Mouse (Mus musculus) heart, embryonic 13.5 days (tissue): ENCODE results near the gene 2510002D24Rik. TPM values are rescaled to one million over a fixed set of nuclear protein-coding genes. Genes with fewer than 3 reads are reported as not detected.
A peak's percentile ranks its signal among the peaks of the same experiment; 100 is the strongest.
"Not testable (repeated sequence)": the region's sequence is repeated elsewhere in the genome, so short reads cannot be mapped to it uniquely, and the experiment has no call there.

Experiments used
- ATAC-seq: fragments of 200-750 bp; cut with Nextera tagmentation; 2 replicates; pipeline ENCODE4 v1.8.0; 2017; ENCODE audit warnings: moderate TSS enrichment; ENCODE audit not compliant: insufficient number of reproducible peaks, low FRiP score, low TSS enrichment; ENCODE audit errors: extremely low read depth
- H3K27ac ChIP-seq: fragments of 300-500 bp; sonication (generic); replicated peaks from 2 replicates; pipeline ENCODE4 v1.5.1; 2015; ENCODE audit warnings: moderate library complexity, mild to moderate bottlenecking, inconsistent platforms
- H3K27me3 ChIP-seq: fragments of 300-500 bp; sonication (generic); replicated peaks from 2 replicates; pipeline ENCODE4 v1.6.1; 2015; ENCODE audit warnings: mild to moderate bottlenecking, inconsistent platforms
- H3K36me3 ChIP-seq: fragments of 300-500 bp; sonication (generic); 2 replicates; pipeline ENCODE4 v1.6.1; 2015; ENCODE audit warnings: mild to moderate bottlenecking, inconsistent platforms
- H3K4me1 ChIP-seq: fragments of 300-500 bp; sonication (generic); 2 replicates; pipeline ENCODE4 v1.6.1; 2015; ENCODE audit warnings: inconsistent platforms
- H3K4me2 ChIP-seq: fragments of 300-500 bp; sonication (generic); 2 replicates; pipeline ENCODE4 v1.6.1; 2015; ENCODE audit warnings: inconsistent platforms, mild to moderate bottlenecking, moderate library complexity
- H3K4me3 ChIP-seq: fragments of 300-500 bp; sonication (generic); 2 replicates; pipeline ENCODE4 v1.5.1; 2015; ENCODE audit warnings: moderate library complexity, mild to moderate bottlenecking, inconsistent platforms
- H3K9ac ChIP-seq: fragments of 300-500 bp; sonication (generic); 2 replicates; pipeline ENCODE4 v1.6.1; 2015; ENCODE audit warnings: inconsistent platforms, mild to moderate bottlenecking, moderate library complexity
- H3K9me3 ChIP-seq: fragments of 300-500 bp; sonication (generic); 2 replicates; pipeline ENCODE4 v1.6.1; 2016; ENCODE audit warnings: inconsistent platforms
- WGBS: fragments of 180-500 bp; shearing (Covaris S2); methylation state at CpG from one replicate; pipeline ENCODE4 v1.1.7; 2015; ENCODE audit warnings: mixed read lengths; 5-methylcytosine and 5-hydroxymethylcytosine counted together
- polyA plus RNA-seq: library from polyadenylated mRNA; unstranded; fragments of >200 nt; fragmentation: Nextera tagmentation; extraction: Ambion mirVana; gene quantifications from 2 replicates; pipeline ENCODE4 v1.2.1, GENCODE M21; 2015

Gene 2510002D24Rik
- polyA plus RNA-seq, 1 experiment from 2014 or later = 33.3 TPM

- Histone ChIP-seq H3K4me1 (peaks cover 27% of the 10 kb centered on the region), H3K4me3 (peak within 1 kb of the TSS; percentile 91), H3K9me3 (no peaks in the 10 kb centered on the region), H3K36me3 (peaks cover 56% of the 10 kb centered on the region), H3K9ac (peak within 1 kb of the TSS; percentile 92), H3K27ac (peak within 1 kb of the TSS; percentile 76), H3K4me2 (peak within 1 kb of the TSS; percentile 95), H3K27me3 (no peaks in the 10 kb centered on the region)
- under 1% methylated on average over 42 of the region's 42 CpGs for WGBS
- peak; percentile 88 for ATAC-seq
Observed at GRCm38 (mm10) chr16:18811468-18812384, 24.7 kb upstream of the 2510002D24Rik start, which contains the start of the genes Ufd1 and Cdc45. Ufd1 (plus strand) TSS chr16:18811779. Cdc45 (minus strand) TSS chr16:18811987.

- Histone ChIP-seq H3K9ac (peak overlapping the region; percentile 92), H3K36me3 (peaks cover 56% of the 10 kb centered on the region), H3K27ac (peak overlapping the region; percentile 76), H3K4me2 (peak overlapping the region; percentile 95), H3K9me3 (no peaks in the 10 kb centered on the region), H3K4me1 (peaks cover 27% of the 10 kb centered on the region), H3K27me3 (no peaks in the 10 kb centered on the region), H3K4me3 (peak overlapping the region; percentile 91)
- WGBS = 1% methylated on average over 31 of the region's 31 CpGs
- peak; percentile 29 for ATAC-seq
Observed at GRCm38 (mm10) chr16:18812385-18812910, 23.9 kb upstream of the 2510002D24Rik start.

GRCm38 (mm10) chr16:18822356-18822755, 14.0 kb upstream of the 2510002D24Rik start:
- H3K4me2 ChIP-seq = no peak overlapping the region
- no peak overlapping the region for H3K9ac ChIP-seq
- peaks cover 98% of the 10 kb centered on the region for H3K36me3 ChIP-seq
- H3K9me3 ChIP-seq = no peaks in the 10 kb centered on the region
- 52% methylated on average over 1 of the region's 1 CpGs for WGBS
- no peaks in the 10 kb centered on the region for H3K4me1 ChIP-seq
- no peaks in the 10 kb centered on the region for H3K27me3 ChIP-seq
- no peak overlapping the region for H3K4me3 ChIP-seq
- no peak for ATAC-seq
- no peak overlapping the region for H3K27ac ChIP-seq

- no peaks in the 10 kb centered on the region for H3K27me3 ChIP-seq
- no peak for ATAC-seq
- H3K9me3 ChIP-seq = no peaks in the 10 kb centered on the region
- H3K4me3 ChIP-seq = no peak overlapping the region
- 90% methylated on average over 4 of the region's 4 CpGs for WGBS
- H3K27ac ChIP-seq = no peak overlapping the region
- no peak overlapping the region for H3K4me2 ChIP-seq
- H3K9ac ChIP-seq = no peak overlapping the region
- no peaks in the 10 kb centered on the region for H3K4me1 ChIP-seq
- H3K36me3 ChIP-seq = peaks cover 98% of the 10 kb centered on the region
Observed at GRCm38 (mm10) chr16:18822925-18823324, 13.5 kb upstream of the 2510002D24Rik start.

GRCm38 (mm10) chr16:18828630-18829029, 7.7 kb upstream of the 2510002D24Rik start:
- H3K4me2 ChIP-seq = no peak overlapping the region
- H3K4me3 ChIP-seq = no peak overlapping the region
- no peak overlapping the region for H3K27ac ChIP-seq
- 87% methylated on average over 3 of the region's 3 CpGs for WGBS
- no peaks in the 10 kb centered on the region for H3K9me3 ChIP-seq
- H3K36me3 ChIP-seq = peaks cover 98% of the 10 kb centered on the region
- no peak overlapping the region for H3K9ac ChIP-seq
- H3K27me3 ChIP-seq = no peaks in the 10 kb centered on the region
- 0 out of 2 replicates have a peak, but pooled peaks cover 4% of the 10 kb centered on the region for H3K4me1 ChIP-seq
- ATAC-seq = no peak

- Histone ChIP-seq H3K9me3 (no peaks in the 10 kb centered on the region), H3K9ac (no peak overlapping the region), H3K4me2 (no peak overlapping the region), H3K4me1 (0 out of 2 replicates have a peak, but pooled peaks cover 4% of the 10 kb centered on the region), H3K4me3 (no peak overlapping the region), H3K27me3 (no peaks in the 10 kb centered on the region), H3K36me3 (peaks cover 98% of the 10 kb centered on the region), H3K27ac (no peak overlapping the region)
- ATAC-seq = no peak
- WGBS = 64% methylated on average over 6 of the region's 6 CpGs
Observed at GRCm38 (mm10) chr16:18829102-18829501, 7.3 kb upstream of the 2510002D24Rik start.

GRCm38 (mm10) chr16:18833486-18833885, 2.9 kb upstream of the 2510002D24Rik start:
- WGBS = 63% methylated on average over 2 of the region's 2 CpGs
- no peak overlapping the region for H3K27ac ChIP-seq
- H3K4me3 ChIP-seq = no peak overlapping the region
- no peak for ATAC-seq
- no peaks in the 10 kb centered on the region for H3K9me3 ChIP-seq
- H3K36me3 ChIP-seq = peaks cover 70% of the 10 kb centered on the region
- peaks cover 8% of the 10 kb centered on the region; the same call in 1 of the 2 replicates for H3K4me1 ChIP-seq
- H3K9ac ChIP-seq = no peak overlapping the region
- no peak overlapping the region for H3K4me2 ChIP-seq
- H3K27me3 ChIP-seq = no peaks in the 10 kb centered on the region

GRCm38 (mm10) chr16:18836073-18836467, 308 bp upstream of the 2510002D24Rik start:
- Histone ChIP-seq H3K36me3 (peaks cover 59% of the 10 kb centered on the region), H3K9ac (peak overlapping the region; percentile 95; the same call in 1 of the 2 replicates), H3K4me1 (peaks cover 4% of the 10 kb centered on the region; the same call in 1 of the 2 replicates), H3K4me3 (peak overlapping the region; percentile 97), H3K27ac (no peak overlapping the region), H3K4me2 (peak overlapping the region; percentile 79), H3K27me3 (no peaks in the 10 kb centered on the region), H3K9me3 (no peaks in the 10 kb centered on the region)
- no peak for ATAC-seq
- 24% methylated on average over 3 of the region's 3 CpGs for WGBS

GRCm38 (mm10) chr16:18838346-18838745, 2.0 kb downstream of the 2510002D24Rik start:
- Histone ChIP-seq H3K4me3 (no peak overlapping the region), H3K27ac (no peak overlapping the region), H3K4me1 (peaks cover 4% of the 10 kb centered on the region; the same call in 1 of the 2 replicates), H3K4me2 (no peak overlapping the region), H3K27me3 (no peaks in the 10 kb centered on the region), H3K9ac (no peak overlapping the region), H3K9me3 (no peaks in the 10 kb centered on the region), H3K36me3 (peaks cover 41% of the 10 kb centered on the region)
- ATAC-seq = no peak
- 90% methylated on average over 4 of the region's 4 CpGs for WGBS

- Histone ChIP-seq H3K4me3 (no peak overlapping the region), H3K9ac (no peak overlapping the region)
- 81% methylated on average over 15 of the region's 15 CpGs for WGBS
Observed at GRCm38 (mm10) chr16:18846301-18846820, 10.0 kb downstream of the 2510002D24Rik start.

GRCm38 (mm10) chr16:18849521-18850190, 13.3 kb downstream of the 2510002D24Rik start:
- H3K27ac ChIP-seq, H3K36me3 ChIP-seq, H3K4me3 ChIP-seq, ATAC-seq, H3K4me1 ChIP-seq, H3K9ac ChIP-seq, H3K9me3 ChIP-seq, H3K4me2 ChIP-seq, H3K27me3 ChIP-seq: not testable (repeated sequence)
- 87% methylated on average over 15 of the region's 17 CpGs for WGBS

More at GRCm38 (mm10) chr16:18846301-18846820, 10.0 kb downstream of the 2510002D24Rik start:
- H3K9me3 ChIP-seq = peaks cover 7% of the 10 kb centered on the region; the same call in 1 of the 2 replicates
- no peaks in the 10 kb centered on the region for H3K27me3 ChIP-seq
- ATAC-seq = no peak
- H3K4me1 ChIP-seq = no peaks in the 10 kb centered on the region
- H3K36me3 ChIP-seq = 0 out of 2 replicates have a peak, but pooled peaks cover 2% of the 10 kb centered on the region
- no peak overlapping the region for H3K27ac ChIP-seq
- H3K4me2 ChIP-seq = no peak overlapping the region
